Mouse (Mus musculus): Measurements from ENCODE around the gene Tex19.2. TPM values are rescaled to one million over a fixed set of nuclear protein-coding genes. Genes with fewer than 3 reads are reported as not detected.
"Not testable (repeated sequence)": the region's sequence is repeated elsewhere in the genome, so short reads cannot be mapped to it uniquely, and the experiment has no call there.

The Tex19.2 gene
- total RNA-seq, 2 experiments from 2014 or later: not detected

GRCm38 (mm10) chr11:121112091-121112775 lies 6.2 kb downstream of the Tex19.2 start:
- DNase-seq (ENCODE audit: low spot score in 2 of 2): no peak
- intact Hi-C loops (cut with DNase I): no loop called here

- intact Hi-C loops (cut with DNase I): no loop called here
Observed at GRCm38 (mm10) chr11:121111601-121112000, 6.9 kb downstream of the Tex19.2 start.

GRCm38 (mm10) chr11:121111051-121111450 lies 7.4 kb downstream of the Tex19.2 start:
- intact Hi-C loops (cut with DNase I): no loop called here
- no peak for DNase-seq (ENCODE audit: low spot score in 2 of 2)

More at GRCm38 (mm10) chr11:121111601-121112000, 6.9 kb downstream of the Tex19.2 start:
- no peak for DNase-seq (ENCODE audit: low spot score in 2 of 2)

- intact Hi-C loops (cut with DNase I): no loop called here
- DNase-seq (ENCODE audit: low spot score in 2 of 2): peak; percentile 18 to 28
Observed at GRCm38 (mm10) chr11:121109986-121110385, 8.5 kb downstream of the Tex19.2 start.

- no peak for DNase-seq (ENCODE audit: low spot score in 2 of 2)
Observed at GRCm38 (mm10) chr11:121108061-121108460, 10.4 kb downstream of the Tex19.2 start.

GRCm38 (mm10) chr11:121107242-121107641 lies 11.2 kb downstream of the Tex19.2 start:
- DNase-seq (ENCODE audit: low spot score in 2 of 2); intact Hi-C loops (cut with DNase I): not testable (repeated sequence)

More at GRCm38 (mm10) chr11:121108061-121108460, 10.4 kb downstream of the Tex19.2 start:
- intact Hi-C loops (cut with DNase I): no loop called here

- intact Hi-C loops (cut with DNase I): no loop called here
Observed at GRCm38 (mm10) chr11:121101124-121101805, 17.2 kb downstream of the Tex19.2 start.

GRCm38 (mm10) chr11:121100692-121101091 lies 17.8 kb downstream of the Tex19.2 start:
- intact Hi-C loops (cut with DNase I): no loop called here
- DNase-seq (ENCODE audit: low spot score in 2 of 2): no peak

More at GRCm38 (mm10) chr11:121101124-121101805, 17.2 kb downstream of the Tex19.2 start:
- DNase-seq (ENCODE audit: low spot score in 2 of 2): no peak

GRCm38 (mm10) chr11:121099762-121100161 lies 18.7 kb downstream of the Tex19.2 start:
- no peak for DNase-seq (ENCODE audit: low spot score in 2 of 2)
- intact Hi-C loops (cut with DNase I): no loop called here

- DNase-seq (ENCODE audit: low spot score in 2 of 2): no peak
- intact Hi-C loops (cut with DNase I): no loop called here
Observed at GRCm38 (mm10) chr11:121092606-121093585, 25.6 kb downstream of the Tex19.2 start.

- intact Hi-C loops (cut with DNase I): no loop called here
- DNase-seq (ENCODE audit: low spot score in 2 of 2): no peak
Observed at GRCm38 (mm10) chr11:121090943-121091342, 27.5 kb downstream of the Tex19.2 start.

- intact Hi-C loops (cut with DNase I): no loop called here
Observed at GRCm38 (mm10) chr11:121089756-121090546, 28.5 kb downstream of the Tex19.2 start.

GRCm38 (mm10) chr11:121088997-121089396 lies 29.5 kb downstream of the Tex19.2 start:
- no peak for DNase-seq (ENCODE audit: low spot score in 2 of 2)
- intact Hi-C loops (cut with DNase I): no loop called here

More at GRCm38 (mm10) chr11:121089756-121090546, 28.5 kb downstream of the Tex19.2 start:
- no peak for DNase-seq (ENCODE audit: low spot score in 2 of 2)

GRCm38 (mm10) chr11:121086296-121086695 lies 32.2 kb downstream of the Tex19.2 start:
- intact Hi-C loops (cut with DNase I): no loop called here
- DNase-seq (ENCODE audit: low spot score in 2 of 2): no peak

- DNase-seq (ENCODE audit: low spot score in 2 of 2): no peak
Observed at GRCm38 (mm10) chr11:121085181-121085580, 33.3 kb downstream of the Tex19.2 start.

GRCm38 (mm10) chr11:121082857-121083500 lies 35.5 kb downstream of the Tex19.2 start:
- intact Hi-C loops (cut with DNase I): no loop called here
- DNase-seq (ENCODE audit: low spot score in 2 of 2): peak in 1 of 2 experiments; percentile 13

More at GRCm38 (mm10) chr11:121085181-121085580, 33.3 kb downstream of the Tex19.2 start:
- intact Hi-C loops (cut with DNase I): no loop called here

- intact Hi-C loops (cut with DNase I): no loop called here
- no peak for DNase-seq (ENCODE audit: low spot score in 2 of 2)
Observed at GRCm38 (mm10) chr11:121082250-121082649, 36.2 kb downstream of the Tex19.2 start.

- intact Hi-C loops (cut with DNase I): no loop called here
- DNase-seq (ENCODE audit: low spot score in 2 of 2): no peak
Observed at GRCm38 (mm10) chr11:121081120-121081519, 37.4 kb downstream of the Tex19.2 start, which contains the start of gene Sectm1a. Gene Sectm1a, minus strand, starts transcription at chr11:121081220.
